Mouse (Mus musculus): ENCODE data around the gene Pnpla1. TPM values are rescaled to one million over a fixed set of nuclear protein-coding genes. Genes with fewer than 3 reads are reported as not detected.

Pnpla1 gene
- total and polyA plus RNA-seq, 3 experiments, result not detected

DNA sequence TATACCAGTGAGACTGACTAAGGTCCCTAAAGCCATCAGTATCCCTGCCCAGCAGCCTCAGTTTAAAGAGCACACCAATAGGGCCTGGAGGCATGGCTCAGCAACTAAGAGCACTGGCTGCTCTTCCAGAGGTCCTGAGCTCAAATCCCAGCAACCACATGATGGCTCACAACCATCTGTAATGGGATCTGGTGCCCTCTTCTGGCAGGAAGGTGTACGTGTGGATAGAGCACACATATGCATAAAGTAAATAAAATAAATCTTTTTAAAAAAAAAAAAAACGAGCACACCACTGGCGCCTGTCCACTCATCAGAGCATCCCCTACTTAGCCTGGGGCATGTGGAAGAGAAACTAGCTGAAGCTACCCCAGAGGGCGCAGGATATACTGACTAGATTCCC is 43.3 kb downstream of the Pnpla1 start:
- Histone ChIP-seq H3K27me3 (replicated peaks) (peaks cover 7% of the 10 kb centered on the region), H3K27ac (ENCODE audit: insufficient read depth, low read depth) (no peak overlapping the region), H3K9me3 (replicated peaks; ENCODE audit: low read length) (peaks cover 11% of the 10 kb centered on the region), H3K4me1 (ENCODE audit: control insufficient read depth in 1 of 2, insufficient read depth in 2 of 2) (peaks cover 13 to 29% of the 10 kb centered on the region in 2 experiments), H3K4me3 (replicated peaks in 1 of 3; ENCODE audit: low read depth in 2 of 3, low read length in 2 of 3, poor library complexity in 1 of 3) (no peak overlapping the region), H3K9ac (ENCODE audit: insufficient read depth, low read depth) (no peak overlapping the region), H3K4me2 (ENCODE audit: insufficient read depth, low read depth, poor library complexity, severe bottlenecking) (no peak overlapping the region), H3K36me3 (replicated peaks in 1 of 2; ENCODE audit: control insufficient read depth in 1 of 2, insufficient read depth in 1 of 2, low read length in 1 of 2) (peaks cover 2 to 5% of the 10 kb centered on the region in 2 experiments), H3K79me2 (replicated peaks; ENCODE audit: control insufficient read depth, extremely low read depth, insufficient read depth, poor library complexity, severe bottlenecking) (peaks cover 4% of the 10 kb centered on the region; the same call in 1 of the 2 replicates)
- in situ Hi-C loops (cut with MboI; ENCODE audit: low pct_ligation_motif_present, low pct_unique_long_range_greater_than_20kb, low sequenced_read_pairs) (loop anchor here (10.0 kb wide), 1 partner anchor 113 kb away; no protein-coding TSS in a partner anchor), dilution Hi-C loops (cut with MboI; ENCODE audit: extremely low pct_ligation_motif_present, extremely low pct_unique_long_range_greater_than_20kb, low sequenced_read_pairs) (no loop called here)
- DNase-seq (ENCODE audit: extremely low read depth), result no peak
- TF ChIP-seq NRF1 (IDR thresholded peaks at IDR 0.05; ENCODE audit: low read depth, low read length) (no peak), MYC (IDR thresholded peaks at IDR 0.05; ENCODE audit: low read depth, low read length) (0 out of 2 replicates have a peak, but pooled peaks have one; percentile 22), ZC3H11A (IDR thresholded peaks at IDR 0.05; ENCODE audit: low read depth, low read length) (no peak), KAT2A (IDR thresholded peaks at IDR 0.05; ENCODE audit: insufficient replicate concordance, low read length) (no peak), SMC3 (IDR thresholded peaks at IDR 0.05; ENCODE audit: low read depth, low read length) (peak; percentile 18; the same call in 1 of the 2 replicates), ETS1 (conservative IDR thresholded peaks at IDR 0.05; ENCODE audit: low read depth, low read length) (no peak), MAFK (IDR thresholded peaks at IDR 0.05; ENCODE audit: insufficient replicate concordance, low read length) (no peak), CTCF (conservative IDR thresholded peaks at IDR 0.05 in 1 of 2, IDR thresholded peaks at IDR 0.05 in 1 of 2; ENCODE audit: low read depth in 2 of 2, low read length in 2 of 2) (peak in 1 of 2 experiments; percentile 54; a peak in 2 of 4 replicates), RAD21 (IDR thresholded peaks at IDR 0.05; ENCODE audit: low read depth, low read length) (peak; percentile 14), USF2 (conservative IDR thresholded peaks at IDR 0.05; ENCODE audit: low read depth, low read length) (no peak)

DNA sequence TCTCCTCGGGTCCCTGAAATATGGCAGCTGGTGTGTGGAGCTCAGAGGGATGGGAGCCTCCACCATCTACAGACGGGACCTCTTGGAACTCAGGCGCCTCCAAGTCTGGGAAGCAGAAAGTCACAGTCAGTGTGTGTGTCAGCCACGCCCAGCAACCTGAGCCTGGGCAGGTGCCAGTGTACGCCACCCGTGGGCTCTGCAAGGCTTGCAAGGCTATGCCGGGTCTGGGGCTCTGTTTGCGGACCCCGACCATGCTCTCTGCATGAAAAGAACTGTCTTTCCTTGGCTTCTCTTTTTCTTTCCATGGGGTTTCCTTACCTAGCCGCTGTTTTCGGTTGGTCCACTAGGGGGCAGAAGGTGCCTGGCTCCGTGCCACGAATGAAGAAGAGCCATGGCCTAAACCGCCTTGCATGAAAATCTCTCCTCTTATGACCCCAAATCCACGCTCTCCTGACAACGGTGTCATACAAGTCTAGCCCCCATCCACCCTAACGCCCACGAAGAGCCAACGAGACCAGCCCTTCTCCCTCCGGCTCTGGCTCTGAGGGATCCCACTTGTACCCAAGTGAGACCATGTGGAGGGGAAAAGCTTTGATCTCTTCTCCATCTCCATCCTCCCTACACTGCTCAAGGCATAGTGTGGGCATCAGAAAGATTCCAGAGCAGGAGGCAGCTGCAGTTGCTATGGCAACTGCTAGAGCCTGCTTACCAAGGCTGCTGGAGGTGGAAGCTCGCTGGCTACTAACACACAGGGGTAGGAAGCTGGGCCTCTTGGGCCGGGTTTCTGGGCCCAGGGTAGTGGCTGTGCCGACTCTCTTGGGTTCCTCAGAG is 46.5 kb downstream of the Pnpla1 start:
- no peaks in the 10 kb centered on the region for H3K36me3 ChIP-seq (replicated peaks in 1 of 2; ENCODE audit: control insufficient read depth in 1 of 2, insufficient read depth in 1 of 2, low read length in 1 of 2)
- in situ Hi-C loops (cut with MboI; ENCODE audit: low pct_ligation_motif_present, low pct_unique_long_range_greater_than_20kb, low sequenced_read_pairs), result loop anchor here (10.0 kb wide), 1 partner anchor 110 kb away; no protein-coding TSS in a partner anchor
- dilution Hi-C loops (cut with MboI; ENCODE audit: extremely low pct_ligation_motif_present, extremely low pct_unique_long_range_greater_than_20kb, low sequenced_read_pairs), result no loop called here
- H3K27me3 ChIP-seq (replicated peaks), result peaks cover 7% of the 10 kb centered on the region
- no peak overlapping the region for H3K4me2 ChIP-seq (ENCODE audit: insufficient read depth, low read depth, poor library complexity, severe bottlenecking)
- H3K27ac ChIP-seq (ENCODE audit: insufficient read depth, low read depth), result no peak overlapping the region
- H3K4me3 ChIP-seq (replicated peaks in 1 of 3; ENCODE audit: low read depth in 2 of 3, low read length in 2 of 3, poor library complexity in 1 of 3), result no peak overlapping the region
- H3K79me2 ChIP-seq (replicated peaks; ENCODE audit: control insufficient read depth, extremely low read depth, insufficient read depth, poor library complexity, severe bottlenecking), result no peaks in the 10 kb centered on the region
- peaks cover 11% of the 10 kb centered on the region for H3K9me3 ChIP-seq (replicated peaks; ENCODE audit: low read length)
- H3K9ac ChIP-seq (ENCODE audit: insufficient read depth, low read depth), result no peak overlapping the region
- TF ChIP-seq ZC3H11A (IDR thresholded peaks at IDR 0.05; ENCODE audit: low read depth, low read length) (peak; percentile 11; the same call in 1 of the 2 replicates), ZMIZ1 (IDR thresholded peaks at IDR 0.05; ENCODE audit: low read depth, low read length) (no peak), RAD21 (IDR thresholded peaks at IDR 0.05; ENCODE audit: low read depth, low read length) (peak; percentile 61), SMC3 (IDR thresholded peaks at IDR 0.05; ENCODE audit: low read depth, low read length) (peak; percentile 69), CTCF (conservative IDR thresholded peaks at IDR 0.05 in 1 of 2, IDR thresholded peaks at IDR 0.05 in 1 of 2; ENCODE audit: low read depth in 2 of 2, low read length in 2 of 2) (peak; percentile 54 to 72)
- DNase-seq (ENCODE audit: extremely low read depth), result peak; percentile 52
- H3K4me1 ChIP-seq (ENCODE audit: control insufficient read depth in 1 of 2, insufficient read depth in 2 of 2), result peaks cover 0 to 5% of the 10 kb centered on the region in 2 experiments; a peak in 2 of 4 replicates

Data from CH12.LX (cell line).